Mouse (Mus musculus) lung, postnatal 0 days (tissue): ENCODE data around the gene Ap1m1.

Source experiments
- CTCF ChIP-seq: IDR thresholded peaks from 2 replicates; pipeline ENCODE4 v1.5.1; 2016; ENCODE audit warnings: antibody characterized with exemption, mild to moderate bottlenecking
- EP300 ChIP-seq: IDR thresholded peaks from 2 replicates; pipeline ENCODE4 v1.6.1; 2016; ENCODE audit warnings: antibody characterized with exemption, mild to moderate bottlenecking, control low read depth

DNA sequence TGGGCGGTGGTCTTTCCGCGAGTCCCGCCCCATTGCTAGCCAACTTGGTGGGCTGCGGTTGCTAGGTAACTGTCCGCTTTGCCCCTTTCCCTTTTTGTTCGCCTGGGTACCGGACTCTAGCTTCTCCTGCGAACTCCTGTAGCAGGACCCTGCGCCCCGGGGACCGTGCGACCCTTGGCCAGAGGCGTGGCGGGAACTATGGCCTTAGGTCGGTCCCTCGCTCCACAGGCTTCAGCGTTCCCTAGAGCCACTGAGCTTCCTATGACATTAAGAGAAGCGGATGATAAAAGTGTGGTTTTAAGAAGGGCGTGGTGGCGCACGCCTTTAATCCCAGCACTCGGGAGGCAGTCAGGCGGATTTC lies 565 bp downstream of the Ap1m1 start:
- TF ChIP-seq CTCF (no peak), EP300 (no peak)
